Mouse (Mus musculus): ENCODE measurements around the gene Zbtb20.
A peak's percentile ranks its signal among the peaks of the same experiment; 100 is the strongest.

Zbtb20 gene

DNA sequence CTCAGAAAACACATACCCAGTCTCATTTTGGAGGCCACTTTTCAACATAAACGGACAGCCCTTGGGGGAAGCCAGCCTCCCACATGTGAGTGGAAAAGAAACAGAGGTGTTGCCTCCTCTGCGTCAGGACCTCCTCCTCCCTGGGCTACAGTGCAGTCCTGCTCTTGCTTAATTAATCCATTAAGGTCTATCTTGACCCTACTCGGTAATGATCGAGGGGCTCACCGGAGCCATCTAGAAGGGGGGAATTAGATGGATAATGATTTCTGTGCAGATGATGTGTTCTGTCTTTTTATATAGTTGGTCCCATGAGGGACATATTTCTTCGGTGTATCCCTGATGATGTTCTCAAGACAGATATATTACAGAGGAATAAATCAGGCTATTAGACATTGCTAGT is 655.6 kb downstream of the Zbtb20 start:
- DNase-seq, result no peak

DNA sequence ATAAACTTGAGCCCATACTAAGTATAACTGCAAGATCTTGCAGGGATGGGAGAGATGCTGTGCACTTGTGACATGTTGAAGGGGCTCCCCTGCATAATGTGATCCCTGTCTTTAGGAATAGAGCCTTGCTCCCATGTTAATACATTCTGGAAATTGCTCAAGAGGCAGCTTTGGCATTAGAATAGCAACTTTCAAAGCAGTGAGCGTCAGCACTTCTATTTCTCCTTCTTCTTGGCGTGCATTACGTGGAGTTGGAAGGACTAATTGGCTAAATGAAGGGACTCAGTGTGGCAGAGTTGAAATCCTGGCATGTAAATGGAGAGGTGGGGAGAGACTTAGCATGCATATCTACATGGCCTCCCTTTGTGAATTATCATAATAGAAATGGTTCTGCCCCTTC is 658.4 kb downstream of the Zbtb20 start:
- no peak for DNase-seq

DNA sequence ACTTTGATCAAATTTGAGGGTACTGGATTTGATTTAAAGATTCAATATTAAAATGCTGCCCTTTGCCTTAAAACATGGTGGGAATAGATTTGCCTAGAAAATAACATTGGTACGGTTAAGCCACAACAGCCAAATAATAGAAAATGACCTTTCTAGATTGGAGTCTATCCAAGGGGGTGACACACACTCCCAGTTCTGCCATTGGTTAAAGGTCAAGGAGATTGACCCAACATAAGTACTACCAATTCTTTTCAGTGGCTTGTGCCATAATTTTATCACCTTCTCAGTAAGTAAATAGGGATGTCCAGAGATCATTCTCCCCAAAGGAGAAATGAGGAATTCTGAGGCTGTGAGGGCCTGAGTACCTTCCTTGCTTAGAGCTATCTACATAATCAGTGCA is 660.2 kb downstream of the Zbtb20 start:
- DNase-seq, result no peak

DNA sequence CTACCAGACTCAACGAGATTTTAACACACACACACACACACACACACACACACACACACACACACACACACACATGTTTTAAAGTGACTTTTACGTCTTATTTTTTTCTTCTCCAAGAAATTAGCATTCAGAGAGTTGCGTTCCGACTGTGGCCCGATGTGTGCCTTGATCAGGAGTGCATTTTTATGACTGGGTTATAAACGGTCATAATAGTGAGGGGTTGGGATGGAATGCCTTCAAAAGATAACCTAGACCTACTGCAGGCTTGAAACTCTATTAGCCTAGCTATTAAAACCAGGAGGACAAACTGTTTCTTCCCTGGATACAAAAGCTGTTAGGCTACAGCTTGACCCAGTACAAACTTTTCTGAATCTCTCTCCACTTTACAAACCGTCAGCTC is 661.5 kb downstream of the Zbtb20 start:
- no peak for DNase-seq

DNA sequence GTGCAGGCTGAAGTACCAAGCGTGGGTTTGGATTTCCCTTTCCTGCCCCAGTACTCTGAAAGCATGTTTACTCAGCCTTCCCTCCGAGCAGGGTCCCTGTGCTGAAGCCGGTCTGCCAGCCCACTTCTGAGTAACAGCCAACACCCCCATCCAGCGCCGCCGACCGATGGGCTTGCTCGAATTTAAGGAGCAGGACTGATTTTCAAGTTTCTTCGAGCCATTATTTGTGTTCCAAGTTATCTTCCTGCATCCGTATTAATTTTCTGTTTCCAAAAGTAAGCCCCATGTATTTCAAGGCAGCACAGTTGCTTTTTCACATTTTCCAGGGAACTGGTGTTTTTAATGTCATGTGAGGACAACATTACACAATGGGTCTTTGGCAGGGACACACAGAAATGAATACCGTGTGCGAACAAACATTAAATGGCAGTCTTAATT is 664.0 kb downstream of the Zbtb20 start:
- DNase-seq, result peak; percentile 26

DNA sequence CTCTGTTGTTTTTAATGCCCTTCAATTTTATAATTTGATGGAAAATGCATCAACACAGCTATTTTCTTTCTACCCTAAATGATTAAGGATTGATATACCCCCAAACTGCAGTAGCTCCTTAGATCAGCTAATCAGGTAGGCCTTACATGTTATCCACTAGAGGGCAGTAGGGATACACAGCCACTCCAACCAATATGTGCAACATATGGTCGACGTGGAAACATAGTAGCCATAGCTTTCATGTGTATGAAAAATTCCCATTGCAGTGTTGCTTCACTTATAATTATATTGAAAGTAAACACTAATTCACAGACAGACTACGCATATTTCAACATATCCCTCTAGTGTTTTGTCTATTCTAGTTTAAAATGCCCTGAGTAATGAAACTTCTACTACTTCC is 664.4 kb downstream of the Zbtb20 start:
- DNase-seq, result no peak

DNA sequence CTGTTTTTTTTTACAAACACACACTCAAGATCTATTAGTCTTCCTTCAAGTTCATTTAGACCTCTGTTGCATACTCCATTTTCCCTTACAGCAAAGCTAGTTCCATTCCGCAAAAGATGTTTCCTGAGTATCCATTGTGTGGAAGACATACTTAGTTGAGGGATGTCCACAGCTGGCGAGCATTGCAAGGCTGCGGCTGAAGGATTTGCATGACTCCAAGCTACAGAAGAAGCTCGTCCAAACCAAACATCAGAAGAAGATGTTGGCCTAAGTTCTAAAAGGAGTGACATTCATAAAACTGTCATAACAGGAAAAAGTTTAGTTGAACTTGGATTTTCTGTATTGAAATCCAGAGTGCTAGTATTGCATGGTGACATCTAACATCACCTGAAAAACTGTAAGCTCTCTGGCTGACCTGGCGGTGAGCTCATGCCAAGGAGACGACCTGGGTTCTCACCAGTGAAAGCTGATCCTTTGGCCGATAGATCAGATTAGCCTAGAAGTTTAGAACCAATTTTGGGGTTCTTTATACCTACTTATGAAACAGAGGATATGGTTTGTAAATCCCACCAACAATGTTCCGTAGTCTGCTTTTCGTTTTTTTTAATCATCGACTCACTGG is 665.0 kb downstream of the Zbtb20 start:
- no peak for DNase-seq

DNA sequence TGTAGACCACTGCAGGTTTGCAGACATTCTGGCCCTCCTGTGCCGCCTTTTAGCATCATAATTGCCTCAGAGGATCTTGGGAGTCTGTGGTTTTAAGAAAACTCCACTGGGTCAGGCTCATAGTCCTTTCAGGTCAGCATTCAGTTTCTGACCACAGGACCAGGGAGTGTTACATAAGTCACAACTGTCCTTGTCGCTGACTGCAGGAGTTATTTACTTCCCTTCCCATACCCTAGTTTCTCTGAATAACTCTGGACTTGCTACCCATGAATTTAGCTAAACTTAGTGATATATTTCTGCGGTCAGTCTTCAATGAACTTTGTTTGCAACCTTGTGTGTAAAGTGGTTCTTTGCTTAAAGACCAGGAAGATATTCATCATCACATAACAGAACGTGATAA is 669.6 kb downstream of the Zbtb20 start:
- DNase-seq, result no peak

DNA sequence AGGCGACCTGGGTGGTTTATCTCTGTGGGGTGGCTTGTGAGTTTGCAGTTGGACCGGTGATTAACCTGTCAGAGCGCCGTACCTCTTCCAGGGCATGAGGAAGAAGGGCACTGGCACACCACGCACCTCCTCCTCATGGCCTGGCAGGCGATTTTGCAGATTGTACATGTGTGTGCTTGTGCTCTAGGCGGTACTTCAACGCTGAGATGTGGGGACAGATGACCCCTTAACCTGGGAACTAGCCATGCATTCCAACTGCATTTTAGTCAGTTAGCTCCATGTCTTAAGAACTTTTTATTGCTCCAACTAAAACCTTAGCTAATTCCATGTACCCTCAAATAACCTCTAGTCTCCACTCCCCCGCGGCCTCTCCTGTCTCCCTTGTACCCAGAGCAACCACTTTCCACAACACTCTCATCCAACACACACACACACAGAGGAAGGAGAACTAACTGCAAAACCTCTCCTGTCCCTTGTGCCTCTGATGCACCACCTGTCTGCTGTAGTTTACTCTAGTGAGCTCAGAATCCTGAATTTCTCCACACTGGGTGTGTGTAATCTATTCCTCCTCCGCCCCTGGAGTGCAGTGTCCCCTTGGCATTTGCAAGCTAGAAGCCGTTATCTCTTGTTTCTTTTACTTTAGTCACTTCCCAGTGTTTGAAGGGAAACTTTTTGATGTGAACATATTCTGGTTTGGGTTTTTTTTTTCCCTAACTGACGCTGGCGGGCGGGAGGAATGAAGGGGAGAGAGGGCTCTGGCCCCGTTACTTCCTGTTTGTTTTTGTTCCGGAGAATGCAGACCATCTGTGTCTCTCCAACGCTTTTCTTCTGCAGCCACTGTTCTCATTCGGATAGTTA is 671.9 kb downstream of the Zbtb20 start:
- peak; percentile 30 for DNase-seq

DNA sequence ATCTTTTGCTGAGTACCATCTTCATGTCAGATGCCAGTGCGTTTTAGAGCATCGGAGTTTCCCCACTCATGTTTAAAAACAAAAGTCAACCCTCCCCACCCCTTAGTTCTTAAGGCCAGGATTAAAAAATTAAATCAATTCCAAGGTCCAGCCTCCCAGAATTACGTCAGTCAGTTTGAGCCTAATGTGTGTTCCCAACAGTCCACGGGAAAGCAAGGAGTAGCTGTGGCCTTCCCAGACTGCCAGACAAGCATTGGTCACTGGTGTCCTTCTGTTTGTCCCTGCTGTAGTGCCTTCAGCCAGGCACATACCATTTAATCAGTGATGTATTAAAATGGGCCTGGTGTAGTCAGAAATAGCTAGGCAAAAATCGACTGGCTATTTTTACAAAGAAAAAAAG is 673.1 kb downstream of the Zbtb20 start:
- no peak for DNase-seq

DNA sequence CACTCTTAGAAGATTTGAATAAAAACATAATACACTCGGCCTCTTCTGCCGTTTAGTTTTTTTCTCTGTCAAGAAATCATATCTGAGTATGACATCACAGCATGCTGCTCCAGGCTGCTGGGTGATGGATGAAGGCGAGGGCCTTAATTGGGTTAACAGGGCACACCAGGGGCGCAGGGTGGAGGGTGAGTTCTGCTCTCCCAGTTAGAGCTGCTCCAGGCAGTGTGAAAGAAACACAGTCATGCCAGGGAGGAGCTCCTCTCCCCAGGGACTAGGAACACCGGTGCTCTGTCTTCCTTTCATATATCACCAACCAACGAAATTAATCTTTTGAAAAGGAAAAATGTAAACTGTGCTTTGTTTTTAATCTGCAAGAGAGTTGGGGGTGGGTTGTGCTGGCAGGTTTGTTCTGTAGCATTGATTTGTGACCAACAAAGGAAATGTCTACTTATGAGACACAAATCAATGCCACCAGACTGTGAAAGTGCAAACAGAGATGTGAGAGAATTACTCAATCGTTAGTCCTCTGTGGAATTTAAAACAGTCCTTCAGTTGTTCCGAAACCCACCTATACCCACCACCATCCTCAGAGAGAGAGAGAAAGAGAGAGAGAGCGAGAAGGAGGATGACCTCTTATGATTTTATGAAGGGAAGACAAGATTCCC is 673.9 kb downstream of the Zbtb20 start:
- DNase-seq, result no peak

DNA sequence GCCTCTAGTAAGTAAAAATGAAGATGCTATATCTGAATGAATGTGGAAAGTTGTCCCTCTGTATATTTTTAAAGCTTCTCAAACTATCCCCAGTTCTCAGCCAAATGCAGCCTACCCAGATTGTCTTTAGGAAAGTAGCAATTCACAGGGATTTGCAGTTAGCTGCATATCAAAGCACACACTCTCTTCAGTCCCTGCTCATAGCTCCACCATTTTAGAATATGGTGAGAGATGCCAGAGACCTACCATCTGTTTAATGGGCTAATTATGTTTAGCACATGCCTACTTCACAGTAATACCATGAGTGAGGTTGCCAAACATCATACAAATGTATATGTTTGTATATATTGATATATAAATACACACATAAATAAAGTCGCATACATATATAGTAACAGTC is 676.8 kb downstream of the Zbtb20 start:
- DNase-seq, result no peak

DNA sequence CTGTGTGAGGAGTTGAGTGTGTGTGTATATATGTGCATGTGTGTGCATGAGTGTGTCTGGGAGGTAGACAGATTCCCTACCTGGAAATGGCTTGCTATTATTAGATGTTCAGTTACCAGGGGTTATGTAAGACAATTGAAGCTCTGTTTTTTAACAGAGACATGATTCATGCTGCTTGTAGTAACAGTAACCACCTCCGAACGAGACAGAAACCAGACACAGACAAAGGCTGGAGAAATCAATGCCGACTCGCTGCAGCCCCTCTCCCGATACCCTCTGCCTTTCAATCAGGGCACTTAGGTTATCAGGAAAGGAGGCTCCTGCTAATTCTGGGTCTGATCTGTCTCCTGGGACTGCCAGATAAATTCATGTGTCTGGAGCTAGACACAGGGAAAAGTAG is 681.7 kb downstream of the Zbtb20 start:
- no peak for DNase-seq

DNA sequence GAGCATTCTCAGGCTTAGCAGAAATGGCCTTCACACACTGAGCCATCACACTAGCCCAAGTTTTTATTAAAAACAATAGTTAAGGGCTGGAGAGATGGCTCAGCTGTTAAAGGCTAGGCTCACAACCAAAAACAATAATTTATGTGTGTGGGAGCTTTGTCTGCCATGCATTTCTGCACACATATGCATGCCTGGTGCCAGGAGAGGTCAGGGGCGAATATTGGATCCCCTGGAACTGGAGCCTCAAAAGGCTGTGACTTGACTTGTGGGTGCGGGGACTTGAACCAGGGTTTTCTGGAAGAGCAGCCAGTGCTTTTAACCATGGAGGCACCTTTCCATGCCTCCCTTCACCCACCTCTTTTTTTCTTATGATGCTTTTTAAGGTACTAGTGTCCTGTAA is 685.6 kb downstream of the Zbtb20 start:
- DNase-seq, result no peak

DNA sequence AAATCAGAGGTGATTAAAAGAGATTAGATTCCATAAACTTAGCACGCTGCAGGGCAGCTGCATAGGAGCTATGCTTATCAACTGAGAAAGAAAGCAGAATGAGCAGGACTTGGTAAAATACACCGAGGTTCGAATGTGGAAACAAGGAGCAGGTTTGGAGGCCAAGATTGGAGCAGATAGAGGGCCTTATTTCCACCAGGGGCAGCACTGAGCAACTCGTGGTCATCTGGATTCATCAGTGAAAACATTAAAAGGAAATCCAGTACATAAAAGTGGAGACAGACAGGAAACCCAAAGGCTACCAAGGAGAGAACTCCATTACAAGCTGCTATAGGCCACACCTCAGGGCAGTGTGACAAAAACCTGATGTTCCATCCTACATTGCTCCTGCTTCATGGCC is 686.3 kb downstream of the Zbtb20 start:
- no peak for DNase-seq

DNA sequence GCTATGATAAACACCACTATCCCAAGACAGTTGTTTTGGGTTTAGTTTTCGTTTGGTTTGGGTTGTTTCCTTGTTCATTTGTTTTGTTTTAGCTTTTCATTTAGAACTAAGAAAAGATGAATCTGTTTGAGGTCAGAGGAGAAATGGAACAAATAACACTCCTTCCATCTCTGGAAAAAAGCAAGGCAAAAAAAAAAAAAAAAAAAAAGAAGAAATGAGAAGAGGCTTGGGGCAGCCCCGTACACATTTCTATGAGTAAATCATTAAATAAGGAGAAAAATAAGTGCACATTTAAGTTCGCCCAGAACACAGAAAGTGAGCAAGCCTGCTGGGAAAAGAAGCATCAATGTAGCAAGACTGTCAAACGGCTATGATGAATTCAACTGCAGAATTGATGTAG is 690.2 kb downstream of the Zbtb20 start:
- DNase-seq, result no peak

DNA sequence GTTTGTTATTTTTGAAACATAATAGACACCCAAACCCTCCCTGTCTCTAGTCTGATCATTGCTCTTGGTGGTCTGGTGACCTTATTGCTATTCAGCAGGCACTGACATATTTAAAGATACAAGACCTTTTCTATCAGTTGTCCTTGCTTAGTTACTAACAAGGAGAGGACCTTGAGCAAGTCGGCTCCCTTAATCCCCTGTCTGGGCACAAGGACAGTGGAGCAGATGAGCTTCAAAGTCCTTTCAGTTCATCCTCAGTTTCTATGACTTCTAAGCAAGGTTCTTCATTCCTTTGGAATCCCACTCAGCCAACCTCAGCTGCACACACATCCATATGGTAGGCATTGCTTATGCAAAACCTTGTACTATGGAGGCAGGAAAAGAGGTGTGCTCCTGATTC is 690.8 kb downstream of the Zbtb20 start:
- no peak for DNase-seq

DNA sequence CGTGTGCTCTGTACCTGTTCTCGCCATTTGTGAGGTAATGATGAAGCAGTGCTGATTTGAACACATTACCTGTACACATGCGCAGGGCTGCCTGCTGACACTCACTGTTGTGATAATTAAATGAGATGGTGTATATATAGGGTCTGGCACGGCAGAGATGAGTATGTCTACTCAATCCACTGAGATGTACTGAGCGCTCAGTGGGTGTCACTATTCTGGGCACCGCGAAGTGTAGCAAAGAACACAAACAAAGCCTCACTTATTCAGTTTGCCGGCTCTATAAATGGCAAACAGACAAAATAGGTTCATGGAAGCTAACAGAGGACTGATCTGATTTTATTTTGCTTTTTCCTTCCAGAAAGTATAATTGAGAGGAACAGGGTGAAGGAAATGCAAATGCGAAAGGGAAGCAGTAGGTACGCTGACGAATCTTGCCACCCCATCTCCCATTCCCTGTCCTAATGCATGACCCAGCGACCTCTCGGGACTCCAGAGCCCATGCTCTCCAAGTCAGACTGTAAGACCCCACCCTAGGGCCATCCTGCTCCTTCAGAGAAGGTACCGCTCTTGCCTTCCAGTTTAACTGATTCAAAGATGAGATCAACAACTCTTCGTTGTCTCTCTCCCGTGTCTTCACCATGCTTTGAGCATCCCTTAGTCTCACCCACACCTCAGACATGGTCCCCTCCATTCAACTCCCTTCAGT is 695.8 kb downstream of the Zbtb20 start:
- DNase-seq, result no peak

DNA sequence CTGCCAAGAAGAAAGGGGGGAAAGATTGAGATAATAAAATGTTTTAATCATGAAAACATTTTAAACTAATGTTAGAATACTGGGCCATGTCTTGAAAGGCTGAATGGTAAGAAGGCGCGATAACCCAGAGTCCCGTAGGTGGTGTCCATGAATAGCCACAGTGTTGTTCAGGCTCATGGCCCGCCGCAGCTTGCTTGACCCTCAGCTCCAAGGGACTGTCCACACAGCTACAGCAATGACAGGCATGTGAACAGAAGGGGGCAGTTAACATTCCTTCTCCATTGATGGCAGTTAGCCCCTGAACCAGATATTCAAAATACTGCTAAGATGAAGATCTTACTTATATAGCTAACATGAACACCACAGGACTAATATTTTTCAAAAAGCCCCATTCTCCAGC is 696.5 kb downstream of the Zbtb20 start:
- no peak for DNase-seq

DNA sequence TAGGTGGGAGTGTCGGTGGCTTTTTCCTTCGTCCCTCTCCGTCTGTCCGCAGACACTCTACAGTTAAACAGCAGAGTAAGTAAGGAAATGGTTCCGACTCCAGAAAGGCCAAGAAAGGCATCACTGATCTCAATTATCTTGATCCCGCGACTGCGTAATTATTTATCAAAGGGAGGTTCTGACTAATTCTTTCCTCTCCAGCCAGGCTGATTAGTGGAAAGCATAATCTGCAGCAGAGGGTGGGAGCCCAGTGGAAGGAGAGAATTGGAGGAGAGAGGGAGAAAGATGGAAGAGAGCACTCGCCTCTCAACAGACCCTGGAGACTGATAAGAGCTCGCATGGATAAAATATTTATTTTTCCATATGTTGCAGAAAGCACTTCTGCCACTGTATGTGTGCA is 697.1 kb downstream of the Zbtb20 start:
- DNase-seq, result no peak

DNA sequence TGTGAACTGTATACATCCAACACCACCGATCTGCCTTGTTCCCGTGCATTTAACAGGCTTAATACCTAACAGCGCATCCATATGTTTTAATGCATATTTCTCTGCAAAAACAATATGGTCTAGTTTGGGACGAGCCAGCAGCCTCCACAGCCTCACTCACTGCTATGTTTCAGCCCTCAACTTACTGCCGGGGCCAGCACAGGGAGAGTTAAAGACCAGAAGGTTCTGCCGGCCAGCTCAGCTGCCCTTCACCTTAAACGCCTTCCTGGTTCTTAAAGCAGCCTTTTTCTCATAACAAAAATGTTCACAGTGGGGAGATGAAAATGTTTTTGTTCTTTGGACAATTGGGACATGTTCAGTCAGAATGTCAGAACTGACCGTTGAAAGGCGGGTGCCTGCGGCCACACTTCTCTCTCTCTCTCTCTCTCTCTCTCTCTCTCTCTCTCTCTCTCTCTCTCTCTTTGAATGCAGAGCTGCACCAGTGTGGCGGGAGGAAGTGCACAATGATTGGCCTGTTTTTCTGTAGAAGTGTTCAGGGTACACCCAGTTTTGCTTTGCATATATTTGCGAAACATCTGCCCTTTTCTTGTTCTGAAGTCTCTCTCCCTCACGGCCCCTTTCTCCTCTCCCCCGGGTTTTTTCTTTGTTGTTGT is 697.6 kb downstream of the Zbtb20 start:
- DNase-seq, result no peak

DNA sequence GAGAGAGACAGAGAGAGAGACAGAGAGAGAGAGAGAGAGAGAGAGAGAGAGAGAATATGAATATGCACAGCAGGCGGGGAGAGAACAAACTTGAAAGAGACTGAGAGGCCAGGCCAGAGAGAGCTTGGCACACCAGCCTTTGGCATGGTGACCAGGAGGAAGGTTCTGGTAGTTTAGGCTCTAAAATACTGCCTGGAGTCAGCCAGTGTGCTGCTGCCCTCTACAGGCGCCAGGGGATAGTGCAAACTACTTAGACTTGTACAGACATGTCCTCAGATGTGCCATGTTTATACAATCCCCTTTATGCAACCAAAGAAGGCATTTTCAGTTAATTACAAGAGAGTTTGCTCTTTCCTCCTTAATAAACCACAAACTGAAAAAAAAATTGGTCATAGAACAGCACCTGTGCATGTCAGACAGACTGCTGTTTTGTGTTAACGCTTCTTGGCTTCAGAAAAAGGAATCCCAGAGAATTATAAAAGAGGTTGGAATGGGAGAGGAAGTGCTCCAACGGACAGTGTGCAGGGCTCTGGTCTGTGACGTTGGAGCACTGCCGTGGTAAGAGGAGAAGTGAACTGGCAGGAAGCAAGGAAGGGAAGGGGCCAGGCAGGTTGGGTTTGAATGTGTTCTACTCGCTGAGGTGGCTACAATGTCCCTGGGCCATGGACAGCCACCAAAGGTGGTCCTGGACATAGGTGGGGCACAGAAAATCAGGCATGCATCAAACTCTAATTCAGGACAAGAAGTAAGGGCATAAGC is 698.5 kb downstream of the Zbtb20 start:
- peak; percentile 94 for DNase-seq

Data from lung, postnatal 14 days (tissue).